Mouse (Mus musculus) cortical plate, adult 2 months (tissue): Measurements from ENCODE around the gene Aqp1.

Experiments used
- CTCF ChIP-seq: fragments of 200-500 bp; IDR thresholded peaks from 2 replicates; pipeline ENCODE4 v1.5.1; 2011; ENCODE audit warnings: mild to moderate bottlenecking, control low read depth, low read length; ENCODE audit not compliant: insufficient read depth; ENCODE audit errors: extremely low read depth
- POLR2A ChIP-seq: fragments of 200-500 bp; IDR thresholded peaks from 2 replicates; pipeline ENCODE4 v1.6.1; 2011; ENCODE audit warnings: mild to moderate bottlenecking, low read length, control low read depth; ENCODE audit not compliant: insufficient read depth; ENCODE audit errors: extremely low read depth

- TF ChIP-seq CTCF (no peak), POLR2A (no peak)
Measured at GRCm38 (mm10) chr6:55338077-55338476, 1.8 kb downstream of the Aqp1 start.
